Mouse (Mus musculus) heart, postnatal 0 days (tissue): Measurements from ENCODE around the gene Stk39.

Experiments used
- CTCF ChIP-seq: IDR thresholded peaks from 2 replicates; pipeline ENCODE4 v1.5.1; 2016; ENCODE audit warnings: antibody characterized with exemption, control low read depth, low read depth
- EP300 ChIP-seq: IDR thresholded peaks from 2 replicates; pipeline ENCODE4 v1.6.1; 2016; ENCODE audit warnings: antibody characterized with exemption, low read depth

- no peak for TF ChIP-seq CTCF
- TF ChIP-seq EP300 = no peak
Observed at GRCm38 (mm10) chr2:68253222-68253621, 218.8 kb downstream of the Stk39 start.
